Mouse (Mus musculus) induced T-regulatory cell, adult 2 months (primary cell): ENCODE measurements around the gene Wnt7b.
A peak's percentile ranks its signal among the peaks of the same experiment; 100 is the strongest.

ENCODE experiments used
- DNase-seq: peaks from one replicate; pipeline ENCODE4 v3.0.0-alpha.2; 2012; ENCODE audit warnings: low read depth

Gene Wnt7b

GRCm38 (mm10) chr15:85582356-85582910 is at the start of gene Wnt7b:
Gene Wnt7b (minus strand): TSS chr15:85582473.
- no peak for DNase-seq

- no peak for DNase-seq
Observed at GRCm38 (mm10) chr15:85631591-85631990, 49.3 kb upstream of the Wnt7b start.

- DNase-seq: no peak
Observed at GRCm38 (mm10) chr15:85629924-85630545, 47.8 kb upstream of the Wnt7b start.

GRCm38 (mm10) chr15:85625666-85626279 is 43.5 kb upstream of the Wnt7b start:
- DNase-seq: no peak

GRCm38 (mm10) chr15:85622213-85622612 is 39.9 kb upstream of the Wnt7b start:
- no peak for DNase-seq

GRCm38 (mm10) chr15:85615537-85616100 is 33.3 kb upstream of the Wnt7b start:
- no peak for DNase-seq

- no peak for DNase-seq
Observed at GRCm38 (mm10) chr15:85615075-85615474, 32.8 kb upstream of the Wnt7b start.

GRCm38 (mm10) chr15:85613358-85614266 is 31.3 kb upstream of the Wnt7b start:
- DNase-seq: no peak

- DNase-seq: peak; percentile 75
Observed at GRCm38 (mm10) chr15:85612660-85613357, 30.5 kb upstream of the Wnt7b start.

- no peak for DNase-seq
Observed at GRCm38 (mm10) chr15:85611701-85612520, 29.6 kb upstream of the Wnt7b start.

GRCm38 (mm10) chr15:85610618-85611218 is 28.4 kb upstream of the Wnt7b start:
- peak; percentile 90 for DNase-seq

GRCm38 (mm10) chr15:85610120-85610519 is 27.8 kb upstream of the Wnt7b start:
- no peak for DNase-seq

GRCm38 (mm10) chr15:85609266-85610004 is 27.2 kb upstream of the Wnt7b start:
- DNase-seq: peak; percentile 46

GRCm38 (mm10) chr15:85605962-85606610 is 23.8 kb upstream of the Wnt7b start:
- DNase-seq: no peak

GRCm38 (mm10) chr15:85604938-85605337 is 22.7 kb upstream of the Wnt7b start:
- DNase-seq: no peak

GRCm38 (mm10) chr15:85604507-85604906 is 22.2 kb upstream of the Wnt7b start:
- DNase-seq: no peak

GRCm38 (mm10) chr15:85603422-85603821 is 21.1 kb upstream of the Wnt7b start:
- DNase-seq: no peak

GRCm38 (mm10) chr15:85602733-85603132 is 20.5 kb upstream of the Wnt7b start:
- no peak for DNase-seq

GRCm38 (mm10) chr15:85602021-85602420 is 19.7 kb upstream of the Wnt7b start:
- DNase-seq: no peak
